Mouse (Mus musculus) adrenal gland, adult (tissue): ENCODE measurements around the gene Pard3b.

Experiments used
- DNase-seq, 2 experiments: peaks; one replicate each; pipeline ENCODE4 v3.0.0; 2022 to 2023; ENCODE audit warnings: low spot score in 1 of 2; ENCODE audit not compliant: inconsistent age in 2 of 2

The Pard3b gene

DNA sequence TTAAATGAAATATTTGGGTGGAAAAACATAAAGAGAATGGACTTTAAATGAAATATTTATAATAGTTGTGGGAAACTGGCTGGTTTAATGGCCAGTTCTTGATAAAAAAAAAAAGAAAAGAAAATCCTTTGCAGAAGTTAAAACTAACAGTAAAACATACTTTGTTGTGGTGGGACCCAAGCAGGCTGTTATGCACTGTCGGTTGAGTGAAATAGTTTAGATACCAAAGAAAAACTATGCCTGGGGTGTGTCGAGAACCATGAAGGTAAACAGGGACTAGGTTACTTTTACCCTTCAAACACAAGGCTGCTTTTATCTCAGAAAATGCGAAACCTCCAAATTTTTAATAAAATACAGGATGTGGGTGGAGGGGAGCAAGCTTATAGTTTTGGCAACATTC is 797.7 kb downstream of the Pard3b start:
- no peak for DNase-seq

DNA sequence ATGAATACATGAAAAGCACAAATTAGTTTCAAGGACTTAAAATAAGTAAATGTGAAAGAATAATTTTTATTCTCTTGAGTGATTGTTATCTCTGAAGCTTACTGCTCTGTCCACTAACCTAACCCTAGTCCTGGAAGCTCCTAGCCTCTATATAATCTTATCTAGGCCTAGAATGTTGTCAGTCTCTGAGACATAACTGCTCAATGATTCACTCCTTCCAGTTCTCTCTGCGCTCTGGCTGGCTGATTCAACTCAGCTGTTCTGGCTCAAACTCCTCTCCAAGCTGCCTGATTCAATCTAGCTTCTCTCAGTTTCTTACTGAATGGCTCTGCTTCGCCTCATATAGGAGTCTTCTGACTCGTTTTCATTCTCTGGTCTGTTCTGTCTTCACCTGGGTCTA is 798.9 kb downstream of the Pard3b start:
- no peak for DNase-seq

DNA sequence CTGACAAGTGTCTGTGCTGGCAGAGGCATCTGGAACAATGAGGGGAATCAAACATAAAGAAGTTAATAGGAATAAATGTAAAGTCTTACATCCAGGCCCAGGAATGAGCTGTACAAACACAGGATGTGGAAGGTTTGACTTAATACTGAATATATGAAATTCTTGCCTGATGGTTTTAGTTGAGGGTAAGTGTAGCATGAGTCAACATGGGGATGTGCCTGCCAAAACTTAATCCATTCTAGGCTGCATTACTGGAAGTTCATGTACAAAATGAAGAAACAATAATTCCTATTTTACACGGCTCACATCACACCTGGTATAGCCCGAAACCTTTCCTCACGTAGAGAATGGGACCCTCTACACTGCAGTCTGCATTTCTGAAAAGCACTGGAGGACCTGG is 805.8 kb downstream of the Pard3b start:
- no peak for DNase-seq

DNA sequence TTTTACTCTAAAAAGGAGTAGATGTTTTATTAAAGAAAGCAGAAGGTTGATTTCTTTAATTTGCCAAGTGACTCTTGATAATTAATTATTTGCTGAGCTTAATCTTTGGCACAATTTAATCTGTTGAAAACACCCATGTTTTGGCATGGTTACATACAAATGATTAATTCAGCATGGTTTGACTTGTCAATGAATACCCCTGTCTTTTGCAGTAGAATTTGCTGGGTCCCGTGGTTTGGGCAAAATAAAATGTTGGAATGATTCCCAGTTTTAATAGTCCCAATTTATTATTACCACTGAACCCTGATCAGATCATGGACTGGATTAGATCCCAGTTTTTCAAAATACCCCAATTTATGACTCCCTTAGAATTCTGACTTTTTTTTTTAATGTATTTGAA is 808.2 kb downstream of the Pard3b start:
- DNase-seq: no peak

DNA sequence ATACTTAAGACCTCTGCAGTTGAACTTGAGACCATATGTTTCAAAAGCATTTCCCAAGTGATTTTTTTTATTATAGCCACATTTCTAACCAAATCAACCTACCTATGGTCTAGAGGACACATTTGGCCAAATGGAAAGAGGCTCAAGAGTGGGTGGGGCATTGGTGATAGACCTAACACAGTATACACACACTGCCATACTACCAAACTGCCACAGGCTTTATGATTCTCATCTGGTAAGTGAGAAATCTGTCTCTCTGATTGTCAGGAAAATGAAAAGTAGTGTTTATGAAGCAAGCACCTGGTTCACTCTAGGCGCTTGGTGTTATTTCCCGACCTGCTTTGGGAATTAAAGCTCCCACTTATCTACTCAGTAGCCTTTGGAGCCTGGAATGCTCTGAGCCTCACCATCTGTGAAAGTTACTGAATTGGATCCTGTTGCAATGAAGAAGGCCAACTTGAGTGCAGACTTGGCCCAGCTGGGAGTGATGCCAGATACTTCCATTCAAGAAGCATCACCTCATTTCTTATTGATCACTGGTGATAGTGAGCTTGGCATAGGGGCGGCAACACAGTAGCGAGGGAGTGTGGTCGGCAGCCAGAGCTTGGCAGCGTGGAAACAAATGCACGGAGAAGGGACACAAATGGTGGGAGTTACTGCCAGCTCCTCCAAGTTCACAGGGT is 810.7 kb downstream of the Pard3b start:
- DNase-seq: no peak

DNA sequence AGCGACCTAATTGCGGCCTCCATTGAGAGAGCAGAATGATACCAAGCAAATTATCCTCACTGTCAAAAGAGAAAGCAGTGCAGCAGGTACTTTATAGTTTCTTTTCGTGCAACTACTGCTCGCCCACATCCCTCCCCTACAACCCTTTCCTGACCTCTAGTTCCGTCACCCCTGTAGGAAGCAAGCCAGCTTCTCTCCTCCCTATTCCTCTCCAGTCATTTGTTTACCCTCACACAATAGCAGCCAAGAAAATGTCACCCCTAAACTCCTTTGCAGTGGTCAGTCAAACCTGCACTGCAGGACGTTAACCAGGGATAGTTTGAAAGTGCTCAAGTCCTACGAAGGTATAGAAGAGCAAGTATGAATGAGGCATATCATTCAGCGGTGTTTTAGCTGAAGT is 826.9 kb downstream of the Pard3b start:
- DNase-seq: no peak

DNA sequence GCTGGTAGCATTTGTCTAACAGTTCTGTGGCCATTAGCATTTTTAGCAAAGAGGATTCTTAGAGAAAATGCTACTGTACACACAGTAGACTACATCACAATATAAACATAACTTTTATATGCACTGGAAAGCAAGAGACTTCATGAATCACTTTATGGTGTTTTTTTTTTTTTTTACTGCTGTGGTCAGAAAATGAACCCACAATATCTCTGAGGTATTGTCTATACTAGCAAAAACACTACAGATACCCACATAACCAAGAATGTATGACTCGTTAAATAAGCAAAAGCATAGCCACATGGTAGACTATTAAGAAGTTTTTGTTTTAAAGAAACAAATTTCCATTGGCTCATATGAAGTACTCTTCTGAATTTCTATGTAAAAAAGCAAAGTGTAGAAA is 827.9 kb downstream of the Pard3b start:
- DNase-seq: no peak

DNA sequence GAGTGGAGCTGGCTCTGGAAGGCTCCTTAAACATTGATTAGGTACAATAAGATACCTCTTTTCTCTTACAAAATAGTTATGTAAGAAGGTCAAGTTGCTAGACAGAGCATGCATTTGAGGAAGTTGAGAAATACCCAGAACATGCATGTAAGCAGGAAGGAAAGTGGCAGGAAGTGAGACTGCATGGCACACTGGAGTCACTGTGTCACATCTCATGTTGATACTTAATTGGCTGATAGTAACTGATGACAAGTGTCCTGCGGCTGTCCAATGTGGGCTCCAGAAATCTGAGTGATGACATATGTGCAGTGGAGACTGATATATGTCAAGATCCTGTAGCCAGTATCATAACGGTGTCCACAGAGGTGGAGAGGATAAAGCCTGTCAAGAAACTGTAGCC is 844.4 kb downstream of the Pard3b start:
- no peak for DNase-seq

DNA sequence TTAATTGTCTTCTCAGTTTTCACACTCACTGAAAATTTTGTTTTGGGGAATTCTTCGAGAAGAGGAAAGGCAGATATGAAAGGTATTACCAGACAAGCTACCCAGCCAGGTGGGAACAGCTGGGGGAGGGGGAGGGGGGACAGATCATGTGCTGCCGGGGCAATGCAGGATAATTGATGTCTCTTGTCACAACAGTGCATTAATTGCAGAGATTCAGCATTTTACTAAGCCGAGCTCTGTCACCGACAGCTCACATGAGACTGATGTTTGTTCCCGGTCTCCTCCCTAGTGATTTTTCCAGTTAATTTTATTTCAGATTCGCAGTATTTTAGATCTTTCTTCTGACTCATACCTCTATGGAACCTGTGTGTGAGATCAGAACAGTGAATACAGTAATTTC is 850.2 kb downstream of the Pard3b start:
- DNase-seq: no peak

DNA sequence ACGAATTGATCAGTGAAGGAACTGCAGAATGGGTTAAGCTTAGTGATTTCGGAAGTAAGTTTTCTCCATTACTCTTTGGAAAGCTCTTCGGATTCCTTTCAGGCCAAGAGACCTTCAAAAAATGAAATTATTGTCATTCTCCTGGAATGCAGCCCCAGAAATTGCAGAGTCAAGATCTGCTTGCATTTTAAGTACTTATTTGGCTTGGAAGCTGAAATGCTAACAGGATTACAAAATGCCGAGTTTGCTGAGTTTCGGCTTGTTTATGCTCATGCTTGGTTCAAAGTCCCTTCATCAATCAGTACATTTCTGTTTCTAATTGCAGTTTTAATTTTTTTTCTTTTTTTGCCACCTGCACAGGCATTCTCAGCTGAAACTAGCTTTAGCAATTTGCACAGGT is 860.5 kb downstream of the Pard3b start:
- peak in 1 of 2 experiments; percentile 62 for DNase-seq

DNA sequence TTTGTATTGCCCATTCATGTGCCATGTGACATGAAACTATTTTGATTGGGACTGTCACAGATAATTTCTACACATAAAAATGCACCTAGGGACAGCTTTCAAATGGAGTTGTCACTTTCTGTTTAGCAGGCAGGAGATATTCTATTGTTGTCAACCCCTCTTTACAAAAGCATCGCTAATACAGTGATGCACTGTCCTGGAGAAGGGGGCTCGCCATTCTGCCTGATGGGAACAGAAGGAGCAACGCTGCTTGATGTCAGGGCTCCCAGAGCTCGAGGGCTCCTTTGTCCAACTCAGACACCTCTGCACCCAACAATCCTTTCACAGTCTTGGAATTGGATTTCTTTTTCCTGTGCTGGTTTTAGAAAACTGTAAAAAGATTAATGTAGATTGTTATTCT is 871.9 kb downstream of the Pard3b start:
- DNase-seq: no peak

DNA sequence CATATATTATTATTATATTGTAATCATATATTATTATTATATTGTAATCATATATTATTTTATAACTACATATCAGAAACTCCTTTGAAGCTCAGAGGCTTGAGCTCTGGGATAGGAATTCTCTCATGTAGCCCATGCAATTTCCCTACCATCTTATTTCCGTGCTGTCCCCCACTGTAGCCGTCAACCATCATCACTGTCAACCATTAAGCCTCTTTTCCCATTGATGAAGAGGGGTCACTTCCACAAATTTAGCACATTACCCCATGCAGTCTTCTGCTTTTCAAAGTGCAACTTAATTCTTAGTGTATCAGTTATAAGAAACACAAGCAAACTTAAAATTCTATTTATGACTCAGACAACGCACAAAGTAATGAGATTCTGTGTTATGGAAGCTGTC is 873.1 kb downstream of the Pard3b start:
- DNase-seq: no peak

DNA sequence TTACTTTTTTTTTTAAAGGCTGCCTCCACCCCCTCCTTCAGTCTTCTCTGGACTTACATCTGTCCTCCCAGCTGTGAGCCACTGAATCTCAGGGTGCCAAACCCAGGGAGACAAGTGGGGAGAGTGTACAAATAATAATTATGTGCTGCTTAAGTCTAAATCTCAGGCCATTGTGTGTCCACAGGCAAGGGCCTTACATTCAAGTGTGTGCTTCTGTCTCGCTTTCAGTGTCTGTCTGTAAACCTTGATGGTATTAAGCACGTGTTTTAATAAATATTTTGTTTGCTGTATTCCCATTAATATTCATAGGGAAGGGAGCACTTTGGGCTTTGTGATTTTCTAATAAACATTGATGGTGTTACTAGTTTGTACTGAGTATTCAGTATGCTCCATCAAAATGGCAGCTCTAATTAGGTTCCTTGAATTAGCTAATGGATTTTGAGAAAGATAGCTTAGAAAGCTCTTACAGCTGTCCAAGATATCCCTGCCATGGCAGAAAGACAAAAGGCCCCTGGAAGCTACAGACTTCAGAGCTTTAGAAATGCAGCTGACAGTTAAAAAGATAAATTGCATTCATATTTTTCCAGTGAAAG is 880.1 kb downstream of the Pard3b start:
- no peak for DNase-seq

DNA sequence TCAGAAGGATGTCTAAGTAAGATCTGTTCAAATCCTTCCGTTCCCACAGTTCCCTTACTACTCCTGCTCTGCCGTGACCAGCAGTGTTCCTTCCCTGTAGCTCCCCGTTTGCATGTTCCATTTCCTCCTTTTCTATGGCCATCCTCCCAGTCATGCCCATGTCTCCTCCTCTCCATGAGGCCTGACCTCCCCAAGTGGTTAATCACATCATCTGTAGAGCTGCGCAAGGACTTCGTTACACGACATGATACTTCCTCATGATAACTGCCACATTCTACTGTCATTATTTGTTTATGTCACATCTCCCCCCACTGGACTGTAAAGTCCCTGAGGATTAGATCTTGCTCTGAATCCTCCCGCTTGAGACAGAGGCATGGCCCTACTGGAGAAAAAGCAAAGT is 882.7 kb downstream of the Pard3b start:
- no peak for DNase-seq

DNA sequence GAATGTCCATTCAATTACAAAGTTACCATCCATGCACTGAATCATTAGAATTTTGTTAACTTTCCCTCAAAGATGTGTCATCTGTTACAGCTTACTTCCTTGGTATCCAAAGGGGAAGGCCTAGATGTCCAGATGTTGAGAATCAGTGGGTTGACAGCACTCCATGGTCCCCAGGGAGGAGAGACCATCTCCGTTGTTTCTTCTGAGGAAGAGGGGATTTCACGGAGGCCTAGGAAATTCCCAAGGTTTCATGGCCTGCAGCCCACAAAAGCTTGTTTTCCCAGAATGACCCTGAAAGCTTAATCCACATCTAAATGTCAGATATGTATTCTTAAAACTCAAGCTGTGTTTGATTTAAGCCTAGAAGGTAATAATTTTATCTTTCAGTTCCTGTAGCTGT is 884.1 kb downstream of the Pard3b start:
- DNase-seq: peak in 1 of 2 experiments; percentile 43

DNA sequence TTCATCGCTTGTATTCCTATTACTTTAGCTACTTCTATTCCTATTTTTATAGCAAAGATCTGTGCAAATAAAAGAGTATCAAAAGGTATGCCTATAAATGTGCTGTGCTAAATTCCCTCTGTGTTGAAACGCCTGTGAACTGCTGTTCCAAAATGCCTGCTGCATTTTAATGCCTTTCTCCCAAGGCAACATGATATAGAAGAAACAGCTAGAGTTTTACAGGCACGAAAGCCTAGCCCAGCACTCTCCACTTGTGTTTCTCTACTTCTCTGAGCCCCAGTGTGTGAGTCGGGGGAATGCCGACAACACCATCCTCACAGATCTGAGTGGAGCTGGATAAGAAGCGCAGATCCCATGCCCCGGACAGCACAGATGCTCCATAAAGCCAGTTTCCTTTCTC is 889.2 kb downstream of the Pard3b start:
- no peak for DNase-seq

DNA sequence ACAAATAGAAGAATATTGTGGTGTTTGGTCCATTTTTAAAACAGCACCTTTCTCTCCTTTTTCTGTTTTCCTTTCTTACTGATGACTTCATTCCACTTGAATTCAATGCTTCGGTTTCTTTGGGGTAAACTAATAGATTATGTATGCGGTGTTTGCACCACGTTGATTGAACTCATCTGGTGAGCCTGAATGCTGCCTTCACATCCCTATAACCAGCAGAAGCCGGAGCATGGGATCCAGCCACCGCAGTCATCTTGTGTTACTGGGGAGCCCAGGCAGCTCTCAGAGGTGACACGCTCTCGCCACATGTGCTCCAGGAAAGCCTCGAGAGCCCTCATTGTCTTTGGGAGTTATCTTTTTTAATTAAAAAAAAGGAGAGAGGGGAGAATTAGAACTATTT is 891.3 kb downstream of the Pard3b start:
- DNase-seq: no peak

DNA sequence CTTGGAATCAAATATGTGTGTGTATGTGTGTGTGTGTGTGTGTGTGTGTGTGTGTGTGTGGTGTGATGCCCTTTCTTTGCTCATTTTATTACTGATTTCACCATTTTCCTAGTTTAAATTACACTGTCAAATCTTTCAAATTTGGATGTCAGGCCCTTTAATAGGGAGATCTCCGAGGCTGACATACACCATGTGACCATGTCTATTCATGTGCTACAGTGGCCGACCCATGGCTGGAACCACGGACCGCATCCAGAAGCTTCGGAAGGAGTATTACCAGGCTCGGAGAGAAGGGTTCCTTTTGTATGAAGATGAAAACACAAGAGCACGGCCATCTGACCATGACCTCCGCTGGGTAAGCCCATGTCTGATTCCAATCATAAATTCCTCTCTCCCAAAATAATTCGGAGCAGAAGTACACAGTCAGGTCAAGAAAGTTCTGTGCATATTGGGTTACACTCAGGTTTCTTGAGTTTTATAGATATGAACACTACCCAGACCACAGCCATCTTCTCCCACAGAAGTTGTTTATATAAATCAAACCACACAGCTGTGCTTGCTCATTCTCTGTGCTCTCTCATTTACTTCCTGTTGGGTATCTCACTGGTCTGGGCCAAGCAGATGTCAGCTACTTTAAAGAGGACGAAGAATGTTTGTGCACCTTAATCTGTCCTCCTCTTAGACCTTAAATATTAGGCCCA is 894.0 kb downstream of the Pard3b start:
- no peak for DNase-seq

DNA sequence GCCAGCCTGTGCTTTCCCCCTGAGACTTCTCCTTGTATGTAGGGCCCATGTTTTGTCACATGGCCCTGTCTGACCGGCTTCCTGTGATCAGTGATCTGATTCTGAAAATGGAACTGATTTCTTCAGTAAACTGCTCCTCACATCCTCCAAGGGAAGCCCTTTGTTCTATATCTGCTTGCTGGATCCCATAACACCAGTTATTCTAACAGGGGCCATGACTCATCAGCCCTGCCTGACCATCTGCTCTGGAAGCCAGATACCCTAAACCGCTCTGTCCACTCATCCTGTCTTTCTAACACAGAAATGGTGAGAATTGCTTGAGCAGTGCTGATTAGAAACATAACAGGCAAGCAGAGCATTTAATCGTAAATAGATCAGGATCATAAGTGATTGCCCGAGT is 910.3 kb downstream of the Pard3b start:
- peak; percentile 11 to 43 for DNase-seq

DNA sequence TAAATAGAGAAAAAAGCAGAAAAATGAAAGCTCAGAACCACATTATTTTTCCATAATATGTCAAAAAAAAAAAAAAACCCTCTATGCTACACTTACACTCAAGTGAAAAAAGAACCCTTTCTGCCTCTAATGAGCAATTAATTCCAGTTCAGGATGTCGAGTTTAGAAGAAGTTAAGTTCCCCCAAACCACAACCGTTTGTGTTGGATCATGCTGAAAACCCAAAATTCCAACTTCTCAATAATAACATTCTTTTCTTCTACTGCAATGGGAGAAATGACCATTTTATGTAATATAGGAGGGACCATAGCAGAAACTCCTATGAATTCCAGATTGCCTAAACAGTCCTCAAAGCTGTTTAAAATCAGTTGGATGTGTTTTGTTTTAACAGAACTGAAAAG is 911.9 kb downstream of the Pard3b start:
- DNase-seq: no peak

DNA sequence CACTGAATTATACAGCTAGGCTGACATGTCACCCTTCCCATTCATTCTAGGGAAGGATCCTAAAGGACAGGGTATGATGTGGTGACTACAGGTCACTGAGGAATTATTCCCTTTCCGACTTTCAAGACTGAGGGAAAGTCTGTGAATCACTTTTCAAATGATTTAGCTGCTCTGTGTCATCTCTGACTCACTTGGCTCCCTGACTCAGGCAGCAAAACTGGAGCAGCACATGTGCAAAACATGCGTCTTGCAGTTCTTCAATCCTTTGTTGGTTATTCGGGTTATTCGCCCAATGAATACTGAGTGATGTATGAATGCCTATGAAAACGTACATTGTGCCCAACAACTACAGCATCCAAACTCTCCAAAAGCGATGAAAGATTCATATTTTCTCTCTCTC is 912.9 kb downstream of the Pard3b start:
- DNase-seq: peak; percentile 76 to 88

DNA sequence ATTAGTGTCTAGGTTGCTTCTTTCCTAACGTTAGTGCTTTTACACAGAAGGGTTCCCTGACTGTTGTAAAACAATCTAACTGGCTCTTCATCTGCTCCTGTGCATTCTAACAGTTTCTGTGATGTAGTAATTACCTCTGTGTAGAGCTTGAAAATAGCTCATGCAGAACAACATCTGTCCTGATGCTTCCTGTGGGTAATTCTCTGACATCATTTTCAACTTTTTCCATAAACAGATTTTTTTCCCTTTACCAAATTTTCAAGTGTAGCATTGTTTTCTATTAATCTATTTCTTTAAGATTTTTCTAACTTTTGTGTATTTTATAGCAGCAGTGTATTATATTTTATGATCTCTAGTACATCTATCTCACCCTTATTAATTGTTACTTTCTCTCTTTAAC is 917.2 kb downstream of the Pard3b start:
- no peak for DNase-seq

DNA sequence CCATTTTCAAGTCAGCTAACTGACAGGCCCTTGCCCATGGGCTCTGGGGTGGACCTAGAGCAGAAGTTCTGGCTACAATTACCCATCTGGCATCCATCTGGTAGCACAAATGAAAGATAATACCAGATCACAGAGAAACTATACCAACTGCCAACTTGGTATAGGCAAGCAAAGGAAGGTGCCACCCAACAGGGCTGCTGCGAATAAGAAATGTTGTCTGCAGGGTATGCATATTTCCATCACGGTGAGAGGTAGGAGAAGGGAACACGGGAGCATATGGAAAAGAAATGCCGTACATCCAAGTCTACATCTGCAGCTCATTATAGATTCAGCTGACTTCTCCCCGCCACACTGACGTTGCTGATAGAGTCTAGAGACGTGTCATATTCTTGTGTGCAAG is 924.4 kb downstream of the Pard3b start:
- DNase-seq: no peak
